Mouse (Mus musculus): ENCODE results near the gene Mum1. TPM values are rescaled to one million over a fixed set of nuclear protein-coding genes. Genes with fewer than 3 reads are reported as not detected.
"Not testable (repeated sequence)": the region's sequence is repeated elsewhere in the genome, so short reads cannot be mapped to it uniquely, and the experiment has no call there.

Gene Mum1
- polyA plus RNA-seq, 1 experiment from 2014 or later: 51.5 TPM

DNA sequence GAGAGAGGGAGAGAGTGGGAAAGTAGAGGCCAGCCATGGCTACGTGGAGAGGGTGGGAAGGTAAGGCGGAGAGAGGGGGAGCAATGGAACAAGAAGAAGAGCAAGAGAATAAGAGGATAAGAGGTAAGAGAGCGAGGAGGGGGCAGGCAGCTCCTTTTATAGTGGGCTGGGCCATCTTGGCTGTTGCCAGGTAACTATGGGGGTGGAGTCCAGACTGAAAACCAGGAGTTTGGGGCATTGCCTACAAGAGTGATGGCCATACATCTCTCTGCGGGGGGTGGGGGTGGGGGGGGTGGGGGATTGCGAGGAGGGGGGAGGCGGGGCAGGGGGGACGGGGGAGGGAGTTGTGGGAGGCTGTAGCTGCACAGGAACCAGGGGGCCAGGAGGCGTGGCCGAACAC lies 5.6 kb upstream of the Mum1 start:
- Histone ChIP-seq H3K4me1 (ENCODE audit: control insufficient read depth, insufficient read depth, low read length) (peaks cover under 1% of the 10 kb centered on the region), H3K27ac (replicated peaks; ENCODE audit: low read depth, low read length) (no peak overlapping the region), H3K27me3 (ENCODE audit: control insufficient read depth, insufficient read depth, low read length) (no peaks in the 10 kb centered on the region), H3K9ac (replicated peaks; ENCODE audit: low read length) (no peak overlapping the region), H3K36me3 (ENCODE audit: control insufficient read depth, insufficient read depth, low read length) (no peaks in the 10 kb centered on the region), H3K4me3 (replicated peaks; ENCODE audit: low read depth, low read length) (no peak overlapping the region), H3K9me3 (ENCODE audit: control insufficient read depth, low read length) (no peaks in the 10 kb centered on the region), H3K4me2 (ENCODE audit: low read length) (no peak overlapping the region)
- no peak for ATAC-seq (ENCODE audit: low FRiP score, low TSS enrichment)
- no peak for DNase-seq
- 25% methylated on average over 8 of the region's 9 CpGs for WGBS

DNA sequence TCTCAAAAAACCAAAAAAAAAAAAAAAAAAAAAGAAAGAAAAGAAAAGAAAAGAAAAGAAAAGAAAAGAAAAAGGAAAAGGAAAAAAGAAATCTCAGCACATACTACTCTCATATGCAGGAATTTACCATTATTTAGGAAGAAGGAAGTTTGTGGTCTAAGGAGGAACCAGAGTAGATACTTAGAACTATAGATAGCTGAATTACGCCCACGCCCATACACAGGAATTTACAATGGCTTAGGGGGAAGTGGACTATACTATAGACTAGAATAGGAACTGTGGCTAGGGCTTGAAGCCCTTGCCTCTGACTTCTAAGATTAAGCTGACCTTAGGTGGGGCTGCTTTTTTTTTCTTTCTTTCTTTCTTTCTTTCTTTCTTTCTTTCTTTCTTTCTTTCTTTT lies 3.1 kb upstream of the Mum1 start:
- not testable (repeated sequence) for H3K9me3 ChIP-seq (ENCODE audit: control insufficient read depth, low read length); H3K9ac ChIP-seq (replicated peaks; ENCODE audit: low read length); H3K27me3 ChIP-seq (ENCODE audit: control insufficient read depth, insufficient read depth, low read length); H3K27ac ChIP-seq (replicated peaks; ENCODE audit: low read depth, low read length); H3K4me3 ChIP-seq (replicated peaks; ENCODE audit: low read depth, low read length); H3K4me2 ChIP-seq (ENCODE audit: low read length); ATAC-seq (ENCODE audit: low FRiP score, low TSS enrichment); DNase-seq; H3K36me3 ChIP-seq (ENCODE audit: control insufficient read depth, insufficient read depth, low read length)
- 92% methylated on average over 2 of the region's 2 CpGs for WGBS
- peaks cover 18% of the 10 kb centered on the region for H3K4me1 ChIP-seq (ENCODE audit: control insufficient read depth, insufficient read depth, low read length)

DNA sequence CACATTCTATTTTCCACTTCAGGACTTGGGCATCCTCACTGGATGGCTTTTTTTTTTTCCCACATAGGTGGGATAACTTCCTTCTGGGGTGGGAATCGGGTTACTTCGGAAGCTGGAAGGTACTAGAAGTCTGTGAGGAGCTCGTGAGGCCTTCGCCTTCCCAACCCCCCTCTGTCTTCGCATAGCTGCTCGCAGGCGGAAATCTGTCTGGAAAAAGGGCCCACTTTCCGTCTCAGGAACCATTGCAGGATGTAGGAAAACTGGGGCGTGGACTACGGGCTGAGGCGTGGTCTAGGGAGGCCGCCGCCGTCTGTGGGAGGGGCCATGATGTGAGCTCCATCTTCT lies 191 bp upstream of the Mum1 start:
- no peaks in the 10 kb centered on the region for H3K27me3 ChIP-seq (ENCODE audit: control insufficient read depth, insufficient read depth, low read length)
- ATAC-seq (ENCODE audit: low FRiP score, low TSS enrichment) (no peak; the same call in 1 of the 2 replicates), DNase-seq (no peak)
- under 1% methylated on average over 14 of the region's 14 CpGs for WGBS
- peak overlapping the region; percentile 74 for H3K4me3 ChIP-seq (replicated peaks; ENCODE audit: low read depth, low read length)
- peaks cover 13% of the 10 kb centered on the region for H3K36me3 ChIP-seq (ENCODE audit: control insufficient read depth, insufficient read depth, low read length)
- peaks cover 44% of the 10 kb centered on the region for H3K4me1 ChIP-seq (ENCODE audit: control insufficient read depth, insufficient read depth, low read length)
- no peaks in the 10 kb centered on the region for H3K9me3 ChIP-seq (ENCODE audit: control insufficient read depth, low read length)
- H3K4me2 ChIP-seq (ENCODE audit: low read length): peak overlapping the region; percentile 94
- peak overlapping the region; percentile 92; the same call in 1 of the 2 replicates for H3K9ac ChIP-seq (replicated peaks; ENCODE audit: low read length)
- peak overlapping the region; percentile 97 for H3K27ac ChIP-seq (replicated peaks; ENCODE audit: low read depth, low read length)

DNA sequence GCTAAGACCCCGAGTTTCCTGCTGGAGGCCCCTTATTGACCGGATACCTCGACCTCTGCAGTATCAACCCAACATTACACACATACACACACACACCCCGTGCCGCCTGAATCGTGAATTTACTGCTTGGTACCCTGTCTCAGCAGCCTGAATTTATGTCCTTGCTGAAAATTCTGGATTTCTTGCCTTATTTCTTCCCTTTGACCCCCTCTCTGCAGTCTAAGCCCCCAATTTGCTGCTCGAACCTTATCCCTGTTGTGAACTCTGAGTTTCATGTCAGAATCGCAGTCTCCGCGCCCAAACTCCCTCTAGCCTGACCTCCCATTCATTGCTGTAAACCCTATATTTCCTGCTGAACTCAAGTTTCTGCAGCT lies 919 bp downstream of the Mum1 start:
- peak overlapping the region; percentile 92 for H3K9ac ChIP-seq (replicated peaks; ENCODE audit: low read length)
- ATAC-seq (ENCODE audit: low FRiP score, low TSS enrichment) (no peak; the same call in 1 of the 2 replicates), DNase-seq (no peak)
- H3K36me3 ChIP-seq (ENCODE audit: control insufficient read depth, insufficient read depth, low read length): peaks cover 16% of the 10 kb centered on the region
- H3K9me3 ChIP-seq (ENCODE audit: control insufficient read depth, low read length): no peaks in the 10 kb centered on the region
- no peaks in the 10 kb centered on the region for H3K27me3 ChIP-seq (ENCODE audit: control insufficient read depth, insufficient read depth, low read length)
- H3K4me1 ChIP-seq (ENCODE audit: control insufficient read depth, insufficient read depth, low read length): peaks cover 47% of the 10 kb centered on the region
- WGBS: 4% methylated on average over 10 of the region's 10 CpGs
- H3K27ac ChIP-seq (replicated peaks; ENCODE audit: low read depth, low read length): peak overlapping the region; percentile 97
- H3K4me2 ChIP-seq (ENCODE audit: low read length): peak overlapping the region; percentile 94
- H3K4me3 ChIP-seq (replicated peaks; ENCODE audit: low read depth, low read length): peak overlapping the region; percentile 74

DNA sequence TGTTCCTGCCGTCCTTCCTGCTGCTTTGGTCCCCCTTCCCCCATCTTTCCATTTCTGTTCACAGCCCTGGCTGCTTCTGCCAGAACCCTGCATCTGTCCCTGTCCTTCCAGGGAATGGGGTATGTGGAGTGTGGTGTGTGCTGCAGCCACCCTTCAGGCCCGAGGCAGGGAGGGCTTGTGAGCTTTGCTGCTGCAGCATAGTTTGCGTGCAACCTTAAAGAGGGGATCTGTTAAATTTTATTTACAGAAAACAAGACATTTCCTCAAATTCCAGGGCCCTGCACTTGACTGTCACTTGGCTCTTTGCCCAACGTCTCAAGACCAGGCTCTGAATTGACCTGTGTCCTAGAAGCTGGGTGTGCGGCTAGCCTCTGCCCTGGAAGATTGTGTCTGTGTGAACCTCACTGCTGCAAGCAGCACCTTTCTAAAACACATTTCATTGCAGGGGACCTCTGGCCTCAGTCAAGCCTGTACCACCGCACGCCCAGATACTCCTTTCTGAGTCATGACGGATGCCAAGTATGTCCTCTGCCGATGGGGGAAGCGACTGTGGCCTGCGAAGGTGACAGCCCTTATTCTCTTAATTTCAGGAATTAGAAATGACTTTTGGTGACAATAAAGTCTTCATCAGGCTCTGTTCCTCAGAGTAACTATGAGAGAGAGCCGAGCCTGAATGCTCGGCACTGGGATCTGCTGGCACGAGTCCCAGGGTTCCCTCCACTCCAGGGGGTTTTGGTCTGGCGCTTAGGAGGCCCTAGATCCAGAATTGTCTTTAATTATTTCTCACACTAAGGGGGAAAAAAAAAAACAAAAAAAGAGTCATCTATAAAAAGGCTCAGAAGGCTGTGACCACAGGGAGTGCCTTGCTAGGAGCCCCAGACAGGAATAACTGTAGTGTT lies 1.9 kb downstream of the Mum1 start:
- peak overlapping the region; percentile 74 for H3K4me3 ChIP-seq (replicated peaks; ENCODE audit: low read depth, low read length)
- H3K9ac ChIP-seq (replicated peaks; ENCODE audit: low read length): peak overlapping the region; percentile 92
- peaks cover 56% of the 10 kb centered on the region for H3K4me1 ChIP-seq (ENCODE audit: control insufficient read depth, insufficient read depth, low read length)
- DNase-seq (peak; percentile 63), ATAC-seq (ENCODE audit: low FRiP score, low TSS enrichment) (no peak)
- H3K27me3 ChIP-seq (ENCODE audit: control insufficient read depth, insufficient read depth, low read length): no peaks in the 10 kb centered on the region
- 19% methylated on average over 15 of the region's 15 CpGs for WGBS
- H3K4me2 ChIP-seq (ENCODE audit: low read length): peak overlapping the region; percentile 94
- H3K36me3 ChIP-seq (ENCODE audit: control insufficient read depth, insufficient read depth, low read length): peaks cover 23% of the 10 kb centered on the region
- no peaks in the 10 kb centered on the region for H3K9me3 ChIP-seq (ENCODE audit: control insufficient read depth, low read length)
- H3K27ac ChIP-seq (replicated peaks; ENCODE audit: low read depth, low read length): peak overlapping the region; percentile 97

DNA sequence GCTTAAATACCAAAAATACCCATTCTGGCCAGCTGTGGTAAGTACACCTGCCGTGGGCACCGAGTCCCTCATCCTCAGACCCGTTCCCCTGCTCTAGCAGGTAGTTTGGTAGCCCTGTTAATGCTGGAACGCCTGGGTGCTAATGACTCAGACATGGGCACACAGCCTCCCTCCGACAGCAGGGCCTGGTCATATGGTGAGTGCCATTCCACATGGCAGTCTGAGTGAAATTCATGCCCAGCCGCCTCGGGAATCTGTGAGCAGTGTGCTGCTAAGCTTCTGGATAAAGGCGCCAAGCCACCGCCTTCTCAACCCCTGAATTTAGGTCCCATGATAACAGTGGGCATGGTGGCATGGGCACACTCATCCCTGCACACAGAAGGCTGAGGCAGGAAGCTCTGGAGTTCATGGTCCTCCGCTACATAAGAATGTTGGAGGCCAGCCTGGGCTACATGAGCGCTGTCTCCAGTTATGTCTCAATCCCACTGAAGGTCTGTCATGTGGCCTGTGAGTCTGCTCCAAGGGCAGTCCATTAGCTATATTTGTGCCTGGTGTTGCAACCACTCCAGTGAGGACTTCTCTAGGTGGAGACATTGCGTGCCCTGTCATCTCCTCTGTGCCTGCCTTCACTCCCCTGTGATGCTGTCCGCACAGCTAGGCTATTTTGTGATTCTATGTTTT lies 10.1 kb downstream of the Mum1 start:
- H3K9ac ChIP-seq (replicated peaks; ENCODE audit: low read length): peak overlapping the region; percentile 63; the same call in 1 of the 2 replicates
- H3K9me3 ChIP-seq (ENCODE audit: control insufficient read depth, low read length): no peaks in the 10 kb centered on the region
- no peaks in the 10 kb centered on the region for H3K27me3 ChIP-seq (ENCODE audit: control insufficient read depth, insufficient read depth, low read length)
- peaks cover 88% of the 10 kb centered on the region for H3K36me3 ChIP-seq (ENCODE audit: control insufficient read depth, insufficient read depth, low read length)
- H3K4me3 ChIP-seq (replicated peaks; ENCODE audit: low read depth, low read length): peak overlapping the region; percentile 33
- no peak for DNase-seq
- WGBS: 74% methylated on average over 13 of the region's 13 CpGs
- H3K4me2 ChIP-seq (ENCODE audit: low read length): peak overlapping the region; percentile 94
- 0 out of 2 replicates have a peak overlapping the region, but pooled peaks have one; percentile 41 for H3K27ac ChIP-seq (replicated peaks; ENCODE audit: low read depth, low read length)
- ATAC-seq (ENCODE audit: low FRiP score, low TSS enrichment): no peak
- peaks cover 30% of the 10 kb centered on the region for H3K4me1 ChIP-seq (ENCODE audit: control insufficient read depth, insufficient read depth, low read length)

DNA sequence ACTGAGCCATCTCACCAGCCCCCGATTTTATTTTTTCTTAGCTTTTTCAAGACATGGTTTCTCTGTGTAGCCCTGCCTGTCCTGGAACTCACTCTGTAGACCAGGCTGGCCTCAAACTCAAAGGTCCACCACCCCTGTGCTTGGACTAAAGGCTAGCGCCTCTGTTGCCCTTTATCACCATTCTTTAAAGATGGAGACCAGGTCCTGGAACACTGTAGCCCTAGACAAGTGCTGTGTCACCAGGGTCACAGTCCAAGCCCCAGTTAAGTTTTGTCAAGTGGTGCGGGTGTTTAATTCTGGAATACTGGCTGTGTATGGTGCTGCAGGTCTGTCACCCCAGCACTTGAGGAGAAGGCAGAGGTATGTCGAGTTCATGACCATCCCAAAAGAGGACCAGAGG lies 10.8 kb downstream of the Mum1 start:
- H3K4me2 ChIP-seq (ENCODE audit: low read length): peak overlapping the region; percentile 37
- WGBS: 71% methylated on average over 4 of the region's 4 CpGs
- H3K36me3 ChIP-seq (ENCODE audit: control insufficient read depth, insufficient read depth, low read length): peaks cover 91% of the 10 kb centered on the region
- DNase-seq (no peak), ATAC-seq (ENCODE audit: low FRiP score, low TSS enrichment) (no peak)
- no peaks in the 10 kb centered on the region for H3K27me3 ChIP-seq (ENCODE audit: control insufficient read depth, insufficient read depth, low read length)
- H3K4me1 ChIP-seq (ENCODE audit: control insufficient read depth, insufficient read depth, low read length): peaks cover 33% of the 10 kb centered on the region
- H3K9ac ChIP-seq (replicated peaks; ENCODE audit: low read length): no peak overlapping the region
- H3K27ac ChIP-seq (replicated peaks; ENCODE audit: low read depth, low read length): no peak overlapping the region
- no peak overlapping the region for H3K4me3 ChIP-seq (replicated peaks; ENCODE audit: low read depth, low read length)
- no peaks in the 10 kb centered on the region for H3K9me3 ChIP-seq (ENCODE audit: control insufficient read depth, low read length)

DNA sequence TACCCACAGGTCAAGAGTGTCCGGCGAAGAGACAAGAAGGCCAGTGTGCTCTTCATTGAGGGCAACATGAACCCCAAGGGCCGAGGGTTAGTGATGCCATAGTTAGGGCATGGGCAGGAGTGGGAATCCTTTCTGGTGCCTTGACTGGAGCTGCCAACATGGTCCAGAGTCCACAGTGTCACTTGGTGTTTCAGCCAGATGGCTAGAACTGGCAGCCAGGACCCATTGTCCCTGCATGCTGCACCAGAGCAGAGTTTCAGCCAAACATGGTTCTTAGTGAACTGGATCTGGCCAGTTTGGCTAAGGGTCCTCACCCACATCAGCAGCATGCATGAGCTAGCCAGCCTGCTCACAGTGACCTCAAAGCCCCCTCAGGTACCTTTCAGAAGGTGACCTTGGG lies 12.1 kb downstream of the Mum1 start:
- 72% methylated on average over 3 of the region's 3 CpGs for WGBS
- Histone ChIP-seq H3K4me3 (replicated peaks; ENCODE audit: low read depth, low read length) (no peak overlapping the region), H3K27ac (replicated peaks; ENCODE audit: low read depth, low read length) (no peak overlapping the region), H3K4me1 (ENCODE audit: control insufficient read depth, insufficient read depth, low read length) (peaks cover 22% of the 10 kb centered on the region), H3K36me3 (ENCODE audit: control insufficient read depth, insufficient read depth, low read length) (peaks cover 98% of the 10 kb centered on the region), H3K9ac (replicated peaks; ENCODE audit: low read length) (no peak overlapping the region), H3K9me3 (ENCODE audit: control insufficient read depth, low read length) (no peaks in the 10 kb centered on the region), H3K27me3 (ENCODE audit: control insufficient read depth, insufficient read depth, low read length) (no peaks in the 10 kb centered on the region), H3K4me2 (ENCODE audit: low read length) (peak overlapping the region; percentile 37)
- no peak for DNase-seq
- ATAC-seq (ENCODE audit: low FRiP score, low TSS enrichment): no peak

Measured in midbrain, embryonic 14.5 days (tissue).